Mouse (Mus musculus) lung, adult 2 months (tissue): ENCODE results near the gene Trrap. TPM values are rescaled to one million over a fixed set of nuclear protein-coding genes. Genes with fewer than 3 reads are reported as not detected.

ENCODE experiments used
- DNase-seq: peaks from one replicate; pipeline ENCODE4 v3.0.0; 2022
- H3K4me1 ChIP-seq: fragments of 200-500 bp; 2 replicates; pipeline ENCODE4 v1.6.1; 2011; ENCODE audit warnings: low read length; ENCODE audit not compliant: control insufficient read depth, insufficient read depth
- H3K4me3 ChIP-seq: fragments of 200-500 bp; replicated peaks from 2 replicates; pipeline ENCODE3; 2011; ENCODE audit warnings: low read depth, mild to moderate bottlenecking, control low read depth, low read length; ENCODE audit errors: extremely low read depth
- CTCF ChIP-seq: fragments of 200-500 bp; IDR thresholded peaks from 2 replicates; pipeline ENCODE4 v1.5.1; 2011; ENCODE audit warnings: mild to moderate bottlenecking, low read length, control low read depth; ENCODE audit not compliant: insufficient read depth
- POLR2A ChIP-seq: fragments of 200-500 bp; IDR thresholded peaks from 2 replicates; pipeline ENCODE4 v1.6.1; 2011; ENCODE audit warnings: low read depth, mild to moderate bottlenecking, control low read depth, low read length, borderline replicate concordance; ENCODE audit errors: extremely low read depth
- WGBS: fragments of 180-500 bp; shearing (Covaris S2); methylation state at CpG from one replicate; pipeline ENCODE4 v1.1.7; 2018; 5-methylcytosine and 5-hydroxymethylcytosine counted together
- polyA plus RNA-seq: library from polyadenylated mRNA; depleted of rRNA; stranded (reverse); fragments of >200 nt; gene quantifications from 2 replicates; pipeline ENCODE4 v1.2.3, GENCODE M21; 2012

Trrap gene
- polyA plus RNA-seq, 1 experiment: 91.6 TPM

- Histone ChIP-seq H3K4me3 (no peak overlapping the region), H3K4me1 (no peaks in the 10 kb centered on the region)
- TF ChIP-seq POLR2A (no peak), CTCF (no peak)
- DNase-seq: no peak
- WGBS: 80% methylated on average over 14 of the region's 14 CpGs
These were observed 30.4 kb upstream of the Trrap start for GRCm38 (mm10) chr5:144737101-144737500.

GRCm38 (mm10) chr5:144752432-144752831, 15.1 kb upstream of the Trrap start:
- Histone ChIP-seq H3K4me3 (no peak overlapping the region), H3K4me1 (no peaks in the 10 kb centered on the region)
- 10% methylated on average over 5 of the region's 5 CpGs for WGBS
- TF ChIP-seq POLR2A (no peak), CTCF (no peak)
- peak; percentile 11 for DNase-seq

GRCm38 (mm10) chr5:144753041-144753440, 14.5 kb upstream of the Trrap start:
- H3K4me1 ChIP-seq: no peaks in the 10 kb centered on the region
- TF ChIP-seq CTCF (no peak), POLR2A (no peak)

GRCm38 (mm10) chr5:144755191-144755590, 12.3 kb upstream of the Trrap start:
- 42% methylated on average over 10 of the region's 10 CpGs for WGBS
- TF ChIP-seq CTCF: no peak
- TF ChIP-seq POLR2A: no peak
- Histone ChIP-seq H3K4me3 (no peak overlapping the region), H3K4me1 (no peaks in the 10 kb centered on the region)
- no peak for DNase-seq

More at GRCm38 (mm10) chr5:144753041-144753440, 14.5 kb upstream of the Trrap start:
- peak; percentile 39 for DNase-seq
- 46% methylated on average over 7 of the region's 7 CpGs for WGBS
- H3K4me3 ChIP-seq: no peak overlapping the region

- no peak for TF ChIP-seq POLR2A
- no peak for TF ChIP-seq CTCF
- no peak overlapping the region for H3K4me3 ChIP-seq
- H3K4me1 ChIP-seq: no peaks in the 10 kb centered on the region
- WGBS: 83% methylated on average over 9 of the region's 9 CpGs
- no peak for DNase-seq
These were observed 10.1 kb upstream of the Trrap start for GRCm38 (mm10) chr5:144757402-144757801.

GRCm38 (mm10) chr5:144758422-144758821, 9.1 kb upstream of the Trrap start:
- 24% methylated on average over 8 of the region's 8 CpGs for WGBS
- DNase-seq: no peak
- no peak overlapping the region for H3K4me3 ChIP-seq
- no peak for TF ChIP-seq CTCF
- TF ChIP-seq POLR2A: no peak
- H3K4me1 ChIP-seq: no peaks in the 10 kb centered on the region

- Histone ChIP-seq H3K4me3 (no peak within 1 kb of the TSS), H3K4me1 (no peaks in the 10 kb centered on the region)
- WGBS: 3% methylated on average over 38 of the region's 38 CpGs
- no peak for DNase-seq
- TF ChIP-seq CTCF: no peak
- TF ChIP-seq POLR2A: no peak
These were observed 6.2 kb upstream of the Trrap start, which contains the start of gene Tmem130 for GRCm38 (mm10) chr5:144761161-144761868. Gene Tmem130 (minus strand): TSS chr5:144761818.

- Histone ChIP-seq H3K4me3 (no peak overlapping the region), H3K4me1 (peaks cover 3% of the 10 kb centered on the region; the same call in 1 of the 2 replicates)
- WGBS: 51% methylated on average over 7 of the region's 7 CpGs
- no peak for DNase-seq
- TF ChIP-seq CTCF (no peak), POLR2A (no peak)
These were observed 1.5 kb upstream of the Trrap start for GRCm38 (mm10) chr5:144766026-144766425.

- TF ChIP-seq CTCF (no peak), POLR2A (no peak)
- 59% methylated on average over 11 of the region's 11 CpGs for WGBS
- no peak for DNase-seq
- no peak overlapping the region for H3K4me3 ChIP-seq
- H3K4me1 ChIP-seq: peaks cover 3% of the 10 kb centered on the region; the same call in 1 of the 2 replicates
These were observed 886 bp upstream of the Trrap start for GRCm38 (mm10) chr5:144766646-144767045.

- Histone ChIP-seq H3K4me1 (peaks cover 3% of the 10 kb centered on the region; the same call in 1 of the 2 replicates), H3K4me3 (peak overlapping the region; percentile 96)
- under 1% methylated on average over 91 of the region's 92 CpGs for WGBS
- TF ChIP-seq CTCF: peak; percentile 32; the same call in 1 of the 2 replicates
- peak; percentile 67; the same call in 1 of the 2 replicates for TF ChIP-seq POLR2A
- peak; percentile 95 for DNase-seq
These were observed 644 bp downstream of the Trrap start for GRCm38 (mm10) chr5:144767911-144768841.
